In the genomic region with DNA sequence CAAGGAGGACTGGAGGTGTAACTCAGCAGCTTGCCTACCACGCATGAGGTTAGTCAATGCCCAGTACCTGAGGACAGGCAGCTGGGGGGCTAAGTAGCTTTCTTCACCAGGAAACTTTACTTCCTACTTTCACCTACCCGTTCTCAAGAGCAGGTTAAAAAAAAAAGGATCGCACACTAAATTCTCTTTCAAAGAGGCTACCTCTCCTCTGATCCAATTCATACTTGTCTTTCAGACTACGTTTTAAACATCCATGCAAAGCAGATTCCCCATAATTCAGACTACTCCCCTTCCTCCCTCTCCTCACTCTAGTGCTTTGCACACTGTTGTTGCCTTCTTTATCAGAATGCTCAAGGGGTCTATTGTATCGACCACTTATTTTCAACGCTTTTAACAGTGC, we compare ENCODE assay signal across 8 mouse cellular contexts. TPM values are rescaled to one million over a fixed set of nuclear protein-coding genes. Genes with fewer than 3 reads are reported as not detected.
DNase-seq lines count a peak whose midpoint lies in the region; ATAC-seq lines count a peak whose summit lies in the region.
"Had no signal": no experiment of that assay in that cellular context is flagged by ENCODE, and none has a peak within 500 bp of the region (broad histone marks: within the 10 kb centered on the region; RNA-seq: fewer than 3 reads in every experiment).

No protein-coding gene starts in this region.

- H3K4me1 ChIP-seq in megakaryocyte, embryonic 14.5 days, result peaks cover 52% of the 10 kb centered on the region
- peaks cover 12% of the 10 kb centered on the region for H3K4me1 ChIP-seq in forebrain, embryonic 14.5 days (ENCODE audit: control insufficient read depth, insufficient read depth, low read length)
- peaks cover 12% of the 10 kb centered on the region for H3K4me1 ChIP-seq in liver, embryonic 11.5 days (replicated peaks; ENCODE audit: control insufficient read depth, insufficient read depth, low read length)

- H3K9ac ChIP-seq in forebrain, embryonic 14.5 days (ENCODE audit: low read length), result peak overlapping the region; percentile 82
- peak overlapping the region; percentile 64 for H3K9ac ChIP-seq in liver, embryonic 11.5 days (ENCODE audit: low read depth, low read length)

- H3K36me3 ChIP-seq in megakaryocyte, embryonic 14.5 days (replicated peaks; ENCODE audit: low read length), result peaks cover 19% of the 10 kb centered on the region
- no peaks in the 10 kb centered on the region for H3K36me3 ChIP-seq in forebrain, embryonic 14.5 days (ENCODE audit: control insufficient read depth, insufficient read depth, low read length)
- H3K36me3 ChIP-seq in liver, embryonic 11.5 days (ENCODE audit: control insufficient read depth, insufficient read depth, low read length), result no peaks in the 10 kb centered on the region

- H3K9me3 ChIP-seq in megakaryocyte, embryonic 14.5 days, result no peaks in the 10 kb centered on the region
- 0 out of 2 replicates have a peak, but pooled peaks cover 9% of the 10 kb centered on the region for H3K9me3 ChIP-seq in forebrain, embryonic 14.5 days (replicated peaks; ENCODE audit: control insufficient read depth, low read length)
- no peaks in the 10 kb centered on the region for H3K9me3 ChIP-seq in liver, embryonic 11.5 days (ENCODE audit: control insufficient read depth, low read length)

- no peak for ATAC-seq in megakaryocyte, adult 5-6 weeks (ENCODE audit: poor library complexity, severe bottlenecking)
- no peak for ATAC-seq in forebrain, embryonic 14.5 days
- no peak for ATAC-seq in liver, embryonic 11.5 days (replicated peaks; ENCODE audit: low FRiP score)

- H3K27me3 ChIP-seq in megakaryocyte, embryonic 14.5 days (replicated peaks), result no peaks in the 10 kb centered on the region
- no peaks in the 10 kb centered on the region for H3K27me3 ChIP-seq in forebrain, embryonic 14.5 days (replicated peaks; ENCODE audit: control insufficient read depth, insufficient read depth, low read length)
- H3K27me3 ChIP-seq in liver, embryonic 11.5 days (replicated peaks; ENCODE audit: control insufficient read depth, insufficient read depth, low read length), result no peaks in the 10 kb centered on the region

- H3K4me2 ChIP-seq in forebrain, embryonic 14.5 days (ENCODE audit: low read length), result peak overlapping the region; percentile 80
- peak overlapping the region; percentile 71 for H3K4me2 ChIP-seq in liver, embryonic 11.5 days

- H3K4me3 ChIP-seq in megakaryocyte, embryonic 14.5 days (replicated peaks), result peak overlapping the region; percentile 94
- peak overlapping the region; percentile 91 for H3K4me3 ChIP-seq in forebrain, embryonic 14.5 days (ENCODE audit: low read depth, low read length)
- H3K4me3 ChIP-seq in liver, embryonic 11.5 days (ENCODE audit: low read depth, low read length), result peak overlapping the region; percentile 94

- DNase-seq in forebrain, embryonic 14.5 days (ENCODE audit: low spot score), result no peak
- no peak for DNase-seq in liver, embryonic 11.5 days (ENCODE audit: low spot score)
- DNase-seq in ovary, postnatal 36 days (ENCODE audit: low spot score), result no peak
- no peak for DNase-seq in T-cell, adult 2 months (ENCODE audit: low spot score)
- DNase-seq in left cerebral cortex, postnatal 14 days (ENCODE audit: low spot score in 2 of 2), result no peak
- DNase-seq: kidney, postnatal 4 days had no signal

- intact Hi-C loops in left cerebral cortex, postnatal 14 days (cut with DNase I), result loop anchor here (5.0 kb wide), 1 partner anchor 70 kb away; no protein-coding TSS in a partner anchor

- H3K27ac ChIP-seq in forebrain, embryonic 14.5 days (ENCODE audit: low read depth, low read length), result no peak overlapping the region
- no peak overlapping the region for H3K27ac ChIP-seq in liver, embryonic 11.5 days (ENCODE audit: low read depth, low read length)

- WGBS in forebrain, embryonic 14.5 days, result 46% methylated on average over 6 of the region's 6 CpGs
- 28% methylated on average over 6 of the region's 6 CpGs for WGBS in liver, embryonic 11.5 days

RNA-seq across cellular contexts. Expression of a gene that starts 2.2 kb away (rescaled TPM):
- 44.4 and 62.1 TPM in 2 replicates for polyA plus RNA-seq in megakaryocyte, embryonic 14.5 days (2012; ENCODE audit: insufficient read depth, low replicate concordance)
- total RNA-seq in megakaryocyte, adult 5-6 weeks (2015), result 68.7 and 74.6 TPM in 2 replicates
- total RNA-seq in megakaryocyte, adult 5-6 weeks (2017), result 94.9 and 96.9 TPM in 2 replicates
- polyA plus RNA-seq in forebrain, embryonic 14.5 days (2014; fragmentation: Nextera tagmentation; extraction: Ambion mirVana), result 120 and 133 TPM in 2 replicates
- 70.9 and 71.1 TPM in 2 replicates for polyA plus RNA-seq in liver, embryonic 11.5 days (2014; fragmentation: Nextera tagmentation; extraction: Ambion mirVana)
- 100 to 1,000 TPM; 168 to 172 TPM for total RNA-seq in left cerebral cortex, postnatal 14 days (2021)

RNA-seq across cellular contexts. Expression of a gene that starts 57.3 kb away (rescaled TPM):
- polyA plus RNA-seq in megakaryocyte, embryonic 14.5 days (2012; ENCODE audit: insufficient read depth, low replicate concordance), result 1.3 and 2.8 TPM in 2 replicates
- 1.8 and 2.5 TPM in 2 replicates for total RNA-seq in megakaryocyte, adult 5-6 weeks (2015)
- total RNA-seq in megakaryocyte, adult 5-6 weeks (2017), result 1.8 and 1.9 TPM in 2 replicates
- 50.8 and 78.5 TPM in 2 replicates for polyA plus RNA-seq in forebrain, embryonic 14.5 days (2014; fragmentation: Nextera tagmentation; extraction: Ambion mirVana)
- 3.5 and 4.8 TPM in 2 replicates for polyA plus RNA-seq in liver, embryonic 11.5 days (2014; fragmentation: Nextera tagmentation; extraction: Ambion mirVana)
- total RNA-seq in left cerebral cortex, postnatal 14 days (2021), result 100 to 1,000 TPM; 210 to 212 TPM
